Mouse (Mus musculus) left cerebral cortex, adult 11 months (tissue): Measurements from ENCODE around the gene Bag1.

ENCODE experiments used
- DNase-seq: peaks from one replicate; pipeline ENCODE4 v3.0.0; 2022; ENCODE audit warnings: low spot score

The Bag1 gene

DNA sequence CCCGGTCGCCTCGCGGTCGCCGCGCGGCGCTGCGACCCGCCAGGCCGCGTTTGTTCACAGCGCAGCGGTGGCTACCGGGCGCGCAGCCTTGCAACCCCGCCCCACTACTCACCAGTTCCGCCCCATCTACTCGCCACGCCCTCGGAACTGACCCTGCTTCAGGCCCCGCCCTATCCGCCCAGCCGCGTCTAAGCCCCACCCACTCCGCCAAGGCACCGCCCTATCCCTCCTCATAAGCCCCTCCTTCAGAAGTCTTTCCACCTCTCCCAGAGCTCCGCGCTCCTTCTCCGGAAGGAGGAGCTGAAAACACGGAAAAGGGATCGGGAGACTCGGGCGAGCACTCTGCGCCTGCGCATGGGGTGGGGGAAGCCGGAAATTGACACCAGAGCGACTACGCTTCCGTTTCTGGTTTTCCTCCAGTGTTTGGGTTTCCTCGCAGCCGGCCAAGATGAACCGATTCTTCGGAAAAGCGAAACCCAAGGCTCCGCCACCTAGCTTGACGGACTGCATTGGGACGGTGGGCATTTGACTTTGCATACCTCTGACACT lies at the start of gene Bag1, which contains the start of gene Chmp5:
TSS of gene Bag1 (minus strand) at position 135 of the 549 bp plus-strand sequence.
TSS of gene Chmp5 (plus strand) at position 248 of the 549 bp plus-strand sequence.
- DNase-seq: peak; percentile 98

DNA sequence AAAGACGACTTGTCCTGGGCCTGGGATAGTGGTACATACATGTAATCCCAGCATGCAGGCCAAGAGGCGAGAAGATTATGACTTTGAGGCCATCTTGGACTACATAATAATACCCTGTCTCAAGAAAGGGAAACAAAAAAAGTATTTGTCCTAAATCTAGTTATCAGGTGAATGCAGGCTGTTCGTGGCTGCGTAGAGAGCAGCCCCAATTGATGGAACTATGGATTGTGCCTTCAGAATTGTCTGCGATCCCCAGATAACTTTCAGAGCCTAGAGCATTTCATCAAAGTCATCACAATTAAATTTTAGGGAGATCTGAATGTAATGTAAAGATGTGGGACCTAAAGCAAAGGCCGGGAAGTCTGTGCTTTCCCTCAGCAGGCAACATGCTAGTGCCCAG lies 48.2 kb upstream of the Bag1 start:
- no peak for DNase-seq

GRCm38 (mm10) chr4:40989633-40990032 lies 41.5 kb upstream of the Bag1 start:
- DNase-seq: no peak

GRCm38 (mm10) chr4:40983686-40984085 lies 35.6 kb upstream of the Bag1 start:
- DNase-seq: no peak

DNA sequence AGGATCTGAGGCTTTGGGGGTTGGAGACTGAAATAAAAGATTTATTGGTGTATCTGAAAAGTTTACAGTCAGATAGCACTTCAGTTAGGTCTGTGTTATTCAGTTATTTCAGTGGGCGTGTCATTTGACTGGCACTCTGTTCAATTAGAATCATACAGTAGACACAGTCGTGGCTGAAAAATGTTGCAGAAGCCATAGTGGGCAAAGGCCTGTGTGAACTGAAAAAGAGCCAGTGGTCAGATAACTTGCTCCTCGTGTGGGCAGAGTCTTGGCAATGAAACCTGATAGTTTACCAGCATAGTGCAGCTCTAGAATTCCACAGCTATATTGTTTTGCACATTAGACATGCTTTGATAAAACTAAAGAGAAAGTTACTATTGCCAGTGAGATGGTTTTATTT lies 34.4 kb upstream of the Bag1 start:
- no peak for DNase-seq

DNA sequence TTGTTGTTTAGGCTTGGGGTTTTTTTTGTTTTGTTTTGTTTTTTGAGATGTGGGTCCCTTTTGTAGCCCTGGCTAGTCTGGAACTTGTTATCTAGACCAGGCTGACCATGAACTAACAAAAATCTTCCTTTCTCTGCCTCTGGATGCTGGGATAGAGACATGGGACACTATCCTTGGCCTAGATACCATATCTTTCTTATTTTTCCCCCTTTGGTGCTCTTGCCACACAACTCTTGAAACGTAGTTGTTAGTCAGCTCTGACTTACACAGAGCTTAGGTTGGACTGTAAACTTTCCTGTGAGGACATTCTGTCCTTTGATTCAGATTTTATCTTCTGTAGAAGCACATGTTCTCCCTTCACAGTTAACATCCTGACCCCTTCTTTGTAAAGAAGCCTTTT lies 31.3 kb upstream of the Bag1 start:
- no peak for DNase-seq

DNA sequence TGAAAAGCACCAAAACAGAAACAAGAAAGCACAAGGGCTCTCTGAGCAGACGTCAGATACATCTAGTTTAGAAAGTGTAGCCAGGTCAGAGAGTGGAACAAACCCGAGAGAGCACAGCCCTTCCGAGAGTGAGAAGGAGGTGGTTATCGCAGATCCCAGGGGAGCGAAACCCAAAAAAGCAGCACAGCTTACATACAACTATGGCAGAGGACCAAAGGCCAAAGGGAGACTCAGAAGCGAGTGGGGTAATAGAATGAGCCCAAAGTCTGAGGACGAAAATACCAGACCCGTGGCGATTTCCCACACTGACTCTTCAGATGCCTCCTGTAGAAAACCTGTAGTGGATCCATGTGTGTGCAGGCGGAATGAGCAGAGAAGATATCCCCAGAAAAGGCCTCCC lies 28.6 kb upstream of the Bag1 start:
- no peak for DNase-seq

DNA sequence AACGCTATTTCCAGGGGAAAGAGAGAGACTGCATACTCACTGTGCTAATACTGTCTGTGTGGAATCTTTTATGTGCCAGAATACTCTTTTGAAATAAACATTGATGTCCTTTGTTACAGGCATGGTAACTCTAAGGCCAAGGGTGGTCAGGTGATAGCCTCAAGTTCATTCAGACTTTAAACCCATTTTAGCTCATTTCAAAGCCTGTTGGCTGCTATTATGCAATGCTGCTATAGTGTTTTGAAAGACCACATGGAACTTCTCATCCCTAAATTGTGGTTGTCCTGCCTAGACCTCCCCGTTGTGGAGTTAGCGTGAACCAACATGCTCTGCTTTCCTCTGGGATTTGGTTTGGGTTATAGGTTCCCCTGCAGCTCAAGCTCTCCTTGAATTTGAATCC lies 27.6 kb upstream of the Bag1 start:
- DNase-seq: no peak

GRCm38 (mm10) chr4:40974011-40974410 lies 25.9 kb upstream of the Bag1 start:
- no peak for DNase-seq

GRCm38 (mm10) chr4:40971744-40972143 lies 23.6 kb upstream of the Bag1 start:
- no peak for DNase-seq

DNA sequence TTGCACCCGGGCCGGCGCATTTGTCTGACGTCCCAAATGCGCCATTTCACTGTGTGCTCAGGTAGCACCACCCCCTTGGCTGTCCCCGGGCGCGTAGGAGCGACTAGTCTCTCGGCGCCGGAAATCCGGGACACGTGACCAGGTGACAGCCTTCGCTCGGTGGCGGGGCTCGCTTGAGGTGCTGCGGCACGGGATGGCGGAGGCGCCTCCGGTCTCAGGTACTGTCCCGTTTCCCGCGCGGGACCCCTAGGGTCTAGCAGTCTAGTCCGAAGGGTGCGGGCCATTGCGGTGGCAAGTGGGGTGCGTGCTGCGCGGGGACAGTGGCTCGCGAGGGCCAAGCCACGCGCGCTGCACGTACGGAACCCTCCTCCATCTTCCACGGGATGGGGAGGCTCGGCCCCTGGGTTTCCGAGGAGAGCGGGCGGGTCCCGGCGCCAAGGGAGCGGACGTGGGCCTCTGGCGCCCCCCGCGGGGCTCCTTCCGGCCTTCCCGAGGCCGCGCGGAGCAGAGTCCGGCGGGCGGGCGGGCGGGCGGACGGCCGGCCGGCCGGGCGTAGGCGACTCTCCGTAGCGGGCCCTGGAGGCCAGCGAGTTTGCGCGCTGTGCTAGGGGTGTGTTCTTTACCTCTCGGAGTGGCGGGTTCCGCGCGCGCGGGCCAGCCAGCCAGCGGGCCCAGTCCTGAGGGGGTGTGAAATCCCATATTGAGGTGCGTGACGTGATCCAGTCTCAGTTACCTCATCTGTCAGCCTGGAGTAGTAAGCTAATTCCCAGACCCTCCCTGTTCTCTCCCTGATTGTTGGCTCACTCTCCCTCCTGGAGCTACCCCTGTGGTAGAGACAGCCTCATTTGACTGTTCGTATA lies 23.0 kb upstream of the Bag1 start, which contains the start of gene Nfx1:
TSS of gene Nfx1 (plus strand) at position 65 of the 860 bp plus-strand sequence.
- peak; percentile 92 for DNase-seq

DNA sequence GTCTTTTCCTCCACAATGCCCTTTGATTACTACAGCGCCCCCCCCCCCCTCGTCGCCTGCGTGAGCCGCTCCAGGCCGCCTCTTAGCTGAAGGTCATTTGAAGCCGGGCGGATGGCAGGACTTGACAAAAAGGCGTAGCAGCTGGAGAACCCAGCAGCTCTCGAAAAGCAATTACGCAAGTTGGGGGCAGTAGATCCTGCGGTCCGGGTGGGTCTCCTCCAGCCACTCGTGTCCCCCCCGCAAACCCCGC lies 22.4 kb upstream of the Bag1 start:
- no peak for DNase-seq

- DNase-seq: no peak
These were observed 21.9 kb upstream of the Bag1 start for GRCm38 (mm10) chr4:40969781-40970591.

- DNase-seq: no peak
These were observed 21.1 kb upstream of the Bag1 start for GRCm38 (mm10) chr4:40969161-40969560.

DNA sequence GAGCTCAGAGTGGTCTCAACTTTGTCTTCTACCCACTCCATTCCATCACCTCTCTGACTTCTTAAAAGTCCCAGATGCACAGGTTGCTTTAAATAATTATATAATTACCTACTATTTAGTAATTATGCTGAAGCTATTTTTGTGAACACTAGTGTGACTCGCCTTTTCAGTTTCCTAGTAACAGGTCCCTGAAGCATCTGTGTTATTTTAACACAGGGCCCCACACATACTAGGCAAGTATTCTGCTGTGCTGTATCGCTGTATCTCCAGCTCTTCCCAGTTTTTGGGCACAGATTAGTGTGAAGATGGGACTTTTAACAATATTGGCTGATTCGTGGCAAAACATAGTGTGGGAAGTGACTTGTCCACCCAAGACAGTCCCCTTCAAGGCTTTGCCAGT lies 15.4 kb upstream of the Bag1 start:
- DNase-seq: no peak

DNA sequence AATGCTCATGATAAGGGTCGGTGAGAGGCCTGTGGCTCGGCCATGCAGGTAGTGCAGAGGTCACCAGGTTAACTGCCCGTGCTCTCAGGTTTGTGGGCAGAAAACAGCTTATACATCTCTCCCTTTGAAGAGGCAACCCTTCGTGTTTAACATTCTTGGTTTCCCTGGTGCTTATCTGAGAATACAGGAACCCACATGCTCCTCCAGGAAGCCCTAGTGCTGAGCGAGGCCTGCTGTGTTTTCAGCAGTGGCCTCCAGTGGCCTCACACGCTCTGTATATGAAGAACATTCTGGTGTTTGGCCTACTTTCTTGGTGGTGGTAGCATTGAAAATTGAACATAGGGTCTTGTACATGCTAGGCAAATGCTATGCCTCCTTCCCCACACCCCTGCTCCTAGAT lies 7.8 kb upstream of the Bag1 start:
- no peak for DNase-seq

GRCm38 (mm10) chr4:40953521-40953920 lies 5.4 kb upstream of the Bag1 start:
- DNase-seq: no peak

DNA sequence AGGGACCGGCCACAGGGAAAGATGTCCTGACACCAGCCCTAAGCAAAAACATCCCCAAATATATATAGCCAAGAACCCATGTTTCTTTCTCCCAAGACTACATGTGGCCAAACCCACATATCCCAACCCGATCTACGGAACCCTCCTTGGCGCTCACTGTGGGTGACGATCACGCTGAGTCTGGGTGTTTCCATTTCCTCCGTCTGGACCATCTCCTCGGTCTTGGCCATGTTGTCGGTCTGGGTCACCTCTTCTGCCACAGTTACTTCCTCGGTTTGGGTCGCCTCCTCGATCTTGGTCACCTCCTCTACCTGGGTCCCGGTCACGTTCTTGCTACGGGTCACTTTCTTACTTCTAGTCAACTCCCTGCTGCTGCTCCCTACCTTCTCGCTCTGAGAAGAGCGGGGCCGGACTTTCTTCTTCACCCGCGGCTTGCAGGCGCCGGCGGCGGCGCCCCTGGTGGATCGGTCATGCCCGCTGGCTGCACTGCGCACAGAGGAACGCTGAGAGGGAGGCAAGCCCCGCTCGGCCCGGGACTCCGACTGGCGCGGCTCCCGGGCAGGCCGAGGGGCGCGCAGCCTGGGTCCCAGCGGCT lies 432 bp downstream of the Bag1 start:
- peak; percentile 24 for DNase-seq

DNA sequence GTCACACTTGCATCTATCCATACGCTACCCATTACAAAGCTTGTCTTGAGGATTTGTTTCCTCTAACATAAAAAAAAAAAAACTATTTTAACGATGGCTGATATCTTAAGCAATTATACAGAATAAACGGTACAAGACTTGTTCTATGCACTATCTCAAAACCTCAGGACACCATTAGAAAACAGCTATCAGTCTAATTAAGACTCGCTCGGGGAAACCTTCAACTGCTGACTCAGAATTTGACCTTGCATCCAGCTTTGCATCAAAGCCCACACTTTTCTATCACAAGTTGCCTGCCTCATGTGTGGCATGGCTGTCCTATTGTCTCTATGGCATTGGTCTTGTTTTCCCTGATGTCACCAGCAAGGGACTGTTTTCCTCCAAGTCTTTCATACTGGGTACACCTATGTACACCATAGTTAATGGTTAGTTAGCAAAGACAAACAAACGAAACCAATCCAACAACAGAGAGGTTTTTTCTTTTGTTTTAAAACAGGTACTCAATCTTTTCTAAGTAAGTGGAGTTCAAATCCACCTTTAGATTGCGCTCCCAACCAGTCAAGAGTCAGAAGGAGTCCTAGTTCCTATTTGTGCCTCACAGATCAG lies 1.5 kb downstream of the Bag1 start:
- no peak for DNase-seq

DNA sequence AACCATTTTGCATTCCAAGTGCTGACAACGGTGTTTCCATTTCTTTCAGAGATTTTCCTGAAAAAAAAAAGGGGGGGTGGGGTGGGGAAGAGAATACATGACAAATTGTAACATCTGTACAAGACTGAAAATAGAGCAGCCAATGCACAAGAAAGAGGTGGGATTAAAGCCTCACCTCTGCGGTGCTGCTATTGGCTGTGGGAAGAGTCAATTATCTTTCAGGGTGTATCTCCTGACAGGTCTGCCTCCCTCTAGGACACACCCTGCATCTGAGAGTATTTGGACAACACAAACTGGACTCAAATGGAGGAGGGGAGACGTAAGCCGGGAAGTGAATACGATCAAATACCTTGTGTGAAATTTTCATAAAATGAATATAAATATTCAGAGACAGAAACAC lies 4.4 kb downstream of the Bag1 start:
- no peak for DNase-seq

DNA sequence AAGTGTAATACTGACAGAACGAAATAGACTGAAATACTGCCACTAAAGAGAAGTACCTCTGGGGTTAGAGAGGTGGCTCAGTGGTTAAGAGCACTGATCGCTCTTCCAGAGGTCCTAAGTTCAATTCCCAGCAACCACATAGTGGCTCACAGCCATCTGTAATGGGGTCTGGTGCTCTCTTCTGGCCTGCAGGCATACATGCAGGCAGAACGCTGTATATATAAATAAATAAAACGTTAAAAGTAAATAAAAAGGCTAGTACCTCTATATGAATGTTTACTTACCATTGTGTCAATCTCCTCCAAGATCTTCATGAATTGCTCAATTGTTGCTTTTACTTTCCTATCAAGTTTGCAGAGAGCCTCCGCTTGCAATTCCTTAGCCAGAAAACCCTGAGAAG lies 9.3 kb downstream of the Bag1 start:
- no peak for DNase-seq

DNA sequence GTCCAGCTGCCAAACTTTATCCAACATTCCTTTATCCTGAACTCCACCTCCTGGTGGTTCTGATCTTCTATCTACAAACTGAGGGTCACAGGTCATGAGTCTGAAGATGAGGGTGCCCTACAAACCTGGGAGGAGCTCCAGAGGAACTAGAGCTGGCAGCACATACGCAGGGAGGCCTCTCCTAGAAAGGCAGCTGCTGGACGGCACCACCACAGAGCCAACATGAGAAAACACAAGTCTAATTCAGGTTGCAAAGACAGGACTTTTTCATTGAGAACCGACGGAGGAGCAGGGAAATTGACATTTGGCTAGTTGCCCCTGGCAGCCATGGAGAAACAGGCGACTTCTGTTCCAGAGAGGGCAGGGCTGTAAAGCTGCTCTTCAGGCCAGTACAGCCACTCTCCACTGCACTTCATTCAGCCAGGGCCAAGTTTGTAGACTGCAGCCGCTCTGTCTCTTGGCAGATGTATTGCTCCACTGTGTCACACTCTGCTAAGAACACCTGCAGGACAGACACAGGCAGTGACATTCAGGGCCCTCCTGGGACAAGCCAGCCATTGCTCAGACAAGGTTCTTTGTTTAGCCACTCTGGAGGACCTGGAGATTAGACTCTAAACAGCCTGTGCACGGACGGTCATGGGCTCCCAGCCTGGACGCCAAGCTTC lies 11.8 kb downstream of the Bag1 start:
- peak; percentile 49 for DNase-seq
